Mouse (Mus musculus) stomach, postnatal 0 days (tissue): ENCODE results near the gene Traf3ip3.

Source experiments
- CTCF ChIP-seq: IDR thresholded peaks from 2 replicates; pipeline ENCODE4 v1.5.1; 2016; ENCODE audit warnings: antibody characterized with exemption, low read depth, mild to moderate bottlenecking, moderate library complexity
- EP300 ChIP-seq: optimal IDR thresholded peaks from 2 replicates; pipeline ENCODE3; 2016; ENCODE audit warnings: antibody characterized with exemption

- TF ChIP-seq CTCF (no peak), EP300 (no peak)
Observed at GRCm38 (mm10) chr1:193200640-193201382, 692 bp downstream of the Traf3ip3 start.
